Mouse (Mus musculus) WW6 (cell line): ENCODE measurements around the gene Epha4.

Experiments
- DNase-seq: peaks from one replicate; pipeline ENCODE4 v3.0.0-alpha.2; 2013; ENCODE audit warnings: low read depth, low spot score

Gene Epha4

GRCm38 (mm10) chr1:77484766-77485596 lies 29.9 kb downstream of the Epha4 start:
- no peak for DNase-seq

GRCm38 (mm10) chr1:77475808-77476413 lies 39.0 kb downstream of the Epha4 start:
- DNase-seq, result no peak

- DNase-seq, result no peak
These were observed 41.2 kb downstream of the Epha4 start for GRCm38 (mm10) chr1:77473446-77474376.

- no peak for DNase-seq
These were observed 42.3 kb downstream of the Epha4 start for GRCm38 (mm10) chr1:77472566-77472965.

- no peak for DNase-seq
These were observed 43.4 kb downstream of the Epha4 start for GRCm38 (mm10) chr1:77471447-77471846.

GRCm38 (mm10) chr1:77471037-77471436 lies 43.9 kb downstream of the Epha4 start:
- no peak for DNase-seq

- no peak for DNase-seq
These were observed 46.1 kb downstream of the Epha4 start for GRCm38 (mm10) chr1:77468717-77469314.

GRCm38 (mm10) chr1:77465524-77465923 lies 49.4 kb downstream of the Epha4 start:
- no peak for DNase-seq

GRCm38 (mm10) chr1:77464108-77464507 lies 50.8 kb downstream of the Epha4 start:
- no peak for DNase-seq

- DNase-seq, result no peak
These were observed 52.8 kb downstream of the Epha4 start for GRCm38 (mm10) chr1:77461877-77462615.

GRCm38 (mm10) chr1:77460831-77461629 lies 53.9 kb downstream of the Epha4 start:
- no peak for DNase-seq

GRCm38 (mm10) chr1:77458751-77459385 lies 56.0 kb downstream of the Epha4 start:
- DNase-seq, result no peak

GRCm38 (mm10) chr1:77457446-77457800 lies 57.5 kb downstream of the Epha4 start:
- no peak for DNase-seq

GRCm38 (mm10) chr1:77456695-77457445 lies 58.0 kb downstream of the Epha4 start:
- DNase-seq, result no peak

- DNase-seq, result no peak
These were observed 61.1 kb downstream of the Epha4 start for GRCm38 (mm10) chr1:77453811-77454210.

GRCm38 (mm10) chr1:77452721-77453120 lies 62.2 kb downstream of the Epha4 start:
- DNase-seq, result no peak

GRCm38 (mm10) chr1:77451541-77451940 lies 63.3 kb downstream of the Epha4 start:
- DNase-seq, result no peak

GRCm38 (mm10) chr1:77450201-77450600 lies 64.7 kb downstream of the Epha4 start:
- DNase-seq, result no peak

- no peak for DNase-seq
These were observed 67.8 kb downstream of the Epha4 start for GRCm38 (mm10) chr1:77447061-77447614.
